Mouse (Mus musculus) small intestine, adult 2 months (tissue): ENCODE results near the gene Smad6.

Experiments
- CTCF ChIP-seq: fragments of 200-500 bp; IDR thresholded peaks from 2 replicates; pipeline ENCODE4 v1.5.1; 2012; ENCODE audit warnings: low read depth, mild to moderate bottlenecking, control low read depth, inconsistent platforms, low read length, moderate library complexity, mixed read lengths; ENCODE audit not compliant: insufficient replicate concordance, insufficient read length; ENCODE audit errors: extremely low read depth
- POLR2A ChIP-seq: fragments of 200-500 bp; IDR thresholded peaks from 2 replicates; pipeline ENCODE4 v1.6.1; 2012; ENCODE audit warnings: low read depth, mild to moderate bottlenecking, control low read depth, inconsistent platforms, low read length, moderate library complexity

GRCm38 (mm10) chr9:63941747-63942607 lies 79.9 kb downstream of the Smad6 start:
- no peak for TF ChIP-seq CTCF
- TF ChIP-seq POLR2A: no peak
